ENCODE assay signal across 9 mouse cellular contexts in genomic region chr10:42613639-42614381, GRCm38 (mm10). TPM values are rescaled to one million over a fixed set of nuclear protein-coding genes. Genes with fewer than 3 reads are reported as not detected.
A peak's percentile ranks its signal among the peaks of the same experiment; 100 is the strongest.
DNase-seq lines count a peak whose midpoint lies in the region; ATAC-seq and TF ChIP-seq lines count a peak whose summit lies in the region.
"Had no signal": no experiment of that assay in that cellular context is flagged by ENCODE, and none has a peak within 500 bp of the region (broad histone marks: within the 10 kb centered on the region; RNA-seq: fewer than 3 reads in every experiment).

No protein-coding gene starts in this region.

- DNase-seq in heart, adult 9 months (ENCODE audit: low spot score in 2 of 2) = no peak
- DNase-seq in NIH3T3 (ENCODE audit: low read depth) = peak; percentile 73
- no peak for DNase-seq in heart, postnatal 0 days (ENCODE audit: low spot score)
- DNase-seq in lung, postnatal 10 days = peak; percentile 32
- no peak for DNase-seq in thymus, postnatal 14 days
- no peak for DNase-seq in layer of hippocampus, adult 9-10 months (ENCODE audit: low spot score)
- DNase-seq in gastrocnemius, adult 8-10 months (ENCODE audit: low spot score in 2 of 2) = no peak

- peaks cover 4% of the 10 kb centered on the region for H3K9me3 ChIP-seq in heart, embryonic 11.5 days (replicated peaks; ENCODE audit: control insufficient read depth, low read length)
- no peaks in the 10 kb centered on the region; the same call in 1 of the 2 replicates for H3K9me3 ChIP-seq in heart, postnatal 0 days (replicated peaks; ENCODE audit: control insufficient read depth, low read length)

- peak overlapping the region; percentile 77 for H3K4me2 ChIP-seq in heart, embryonic 11.5 days
- peak overlapping the region; percentile 69 for H3K4me2 ChIP-seq in heart, postnatal 0 days (ENCODE audit: low read depth, low read length)

- H3K36me3 ChIP-seq in heart, embryonic 11.5 days (ENCODE audit: control insufficient read depth, insufficient read depth, low read length) = no peaks in the 10 kb centered on the region
- no peaks in the 10 kb centered on the region for H3K36me3 ChIP-seq in heart, postnatal 0 days (replicated peaks; ENCODE audit: control insufficient read depth, insufficient read depth, low read length)

- peak overlapping the region; percentile 44 for H3K4me3 ChIP-seq in heart, embryonic 11.5 days (ENCODE audit: low read depth, low read length)
- peak overlapping the region; percentile 43 for H3K4me3 ChIP-seq in heart, postnatal 0 days (ENCODE audit: low read depth, low read length)

- no peak for TF ChIP-seq CTCF in heart, postnatal 0 days (IDR thresholded peaks at IDR 0.05; ENCODE audit: low read depth)

- H3K4me1 ChIP-seq in heart, embryonic 11.5 days (ENCODE audit: control insufficient read depth, insufficient read depth, low read length) = peaks cover 3% of the 10 kb centered on the region; the same call in 1 of the 2 replicates
- H3K4me1 ChIP-seq in heart, postnatal 0 days (ENCODE audit: control insufficient read depth, insufficient read depth) = peaks cover 9% of the 10 kb centered on the region; the same call in 1 of the 2 replicates

- under 1% methylated on average over 36 of the region's 40 CpGs for WGBS in heart, embryonic 11.5 days (ENCODE audit: insufficient replicate concordance)
- WGBS in heart, postnatal 0 days = 2% methylated on average over 35 of the region's 40 CpGs

- no peak overlapping the region for H3K27ac ChIP-seq in heart, embryonic 11.5 days (ENCODE audit: low read depth, low read length)
- H3K27ac ChIP-seq in heart, postnatal 0 days (ENCODE audit: low read depth) = no peak overlapping the region

- ATAC-seq in heart, embryonic 11.5 days (replicated peaks; ENCODE audit: insufficient number of reproducible peaks, low FRiP score, low TSS enrichment) = peak; percentile 59; the same call in 1 of the 2 replicates
- peak; percentile 84 for ATAC-seq in heart, postnatal 0 days (ENCODE audit: insufficient read depth, low read depth)

- no peak for TF ChIP-seq EP300 in heart, postnatal 0 days (IDR thresholded peaks at IDR 0.05; ENCODE audit: low read depth)

- peak overlapping the region; percentile 66 for H3K9ac ChIP-seq in heart, embryonic 11.5 days (ENCODE audit: low read depth, low read length)
- no peak overlapping the region for H3K9ac ChIP-seq in heart, postnatal 0 days (replicated peaks; ENCODE audit: low read depth, low read length)

- peaks cover 67% of the 10 kb centered on the region for H3K27me3 ChIP-seq in heart, embryonic 11.5 days (ENCODE audit: control insufficient read depth, insufficient read depth, low read length)
- H3K27me3 ChIP-seq in heart, postnatal 0 days (ENCODE audit: control insufficient read depth, insufficient read depth, low read length) = peaks cover 64% of the 10 kb centered on the region

RNA-seq across cellular contexts. Expression of gene Ostm1, which starts 30.2 kb away (rescaled TPM):
- 27.1 and 28.2 TPM in 2 replicates for polyA plus RNA-seq in heart, embryonic 11.5 days (2014; fragmentation: Nextera tagmentation; extraction: Ambion mirVana)
- 13.8 and 26.7 TPM in 2 replicates for total RNA-seq in heart, postnatal 0 days (2014; rRNA removed; ENCODE audit: low replicate concordance)
- 17.7 and 20.2 TPM in 2 replicates for polyA plus RNA-seq in heart, postnatal 0 days (2015; fragmentation: Nextera tagmentation; extraction: Ambion mirVana)
- 10 to 100 TPM; 18.6 to 21.5 (median 20.9) TPM for total RNA-seq in gastrocnemius, adult 8-10 months (2022)

RNA-seq across cellular contexts. Expression of gene Nr2e1, which starts 30.4 kb away (rescaled TPM):
- polyA plus RNA-seq in heart, embryonic 11.5 days (2014; fragmentation: Nextera tagmentation; extraction: Ambion mirVana) = 0.06 TPM in 1 of 2 replicates, not detected in the other
- total RNA-seq in heart, postnatal 0 days (2014; rRNA removed; ENCODE audit: low replicate concordance) = not detected in 2 replicates
- not detected in 2 replicates for polyA plus RNA-seq in heart, postnatal 0 days (2015; fragmentation: Nextera tagmentation; extraction: Ambion mirVana)
- not detected for total RNA-seq in gastrocnemius, adult 8-10 months (2022)
- polyA plus RNA-seq: large intestine, adult 2 months had no signal

Comparison
In these comparisons a context has a peak if more than half of its experiments do, and no peak if none do; other contexts are left out.
1. DNase-seq: peak in NIH3T3 (single experiment) and lung, postnatal 10 days (single experiment); none in heart, adult 9 months (0 of 2), heart, postnatal 0 days (single experiment), thymus, postnatal 14 days (single experiment), layer of hippocampus, adult 9-10 months (single experiment) and gastrocnemius, adult 8-10 months (0 of 2).